Mouse (Mus musculus): Measurements from ENCODE around the gene Nanos1. TPM values are rescaled to one million over a fixed set of nuclear protein-coding genes. Genes with fewer than 3 reads are reported as not detected.

The Nanos1 gene
- polyA plus RNA-seq, 1 experiment from 2014 or later: 2.9 TPM

DNA sequence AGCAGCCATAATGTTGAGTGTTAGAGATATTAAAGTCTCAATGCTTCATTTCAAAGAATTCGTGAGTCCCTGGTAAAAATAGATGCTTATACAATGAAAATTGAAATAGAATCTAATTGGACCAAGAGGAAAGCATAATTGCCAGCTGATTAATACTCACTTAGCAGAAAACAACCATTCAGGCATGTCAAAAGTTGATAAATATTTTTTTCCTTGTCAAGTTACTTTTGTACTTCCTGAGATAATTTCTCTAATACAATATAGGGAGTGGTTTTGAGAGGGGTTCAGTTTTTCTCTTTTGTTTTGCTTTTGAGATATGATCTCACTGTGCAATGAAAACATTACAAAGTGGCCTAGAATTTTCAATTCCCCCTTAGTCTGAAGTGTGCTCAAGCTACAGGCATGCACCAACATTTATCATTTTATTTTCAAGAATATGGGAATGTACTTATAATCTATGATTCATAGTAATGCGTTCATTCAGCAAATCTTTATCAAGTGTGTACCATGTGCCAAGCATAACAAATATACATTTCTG is 37.5 kb downstream of the Nanos1 start:
- H3K36me3 ChIP-seq: no peaks in the 10 kb centered on the region
- no peak for DNase-seq (ENCODE audit: low spot score)
- H3K27me3 ChIP-seq (ENCODE audit: insufficient read depth, poor library complexity, severe bottlenecking): no peaks in the 10 kb centered on the region
- 89% methylated on average over 2 of the region's 2 CpGs for WGBS
- no peak overlapping the region for H3K4me3 ChIP-seq
- no peaks in the 10 kb centered on the region for H3K9me3 ChIP-seq
- no peak overlapping the region for H3K27ac ChIP-seq
- H3K4me1 ChIP-seq (replicated peaks): peaks cover 9% of the 10 kb centered on the region

DNA sequence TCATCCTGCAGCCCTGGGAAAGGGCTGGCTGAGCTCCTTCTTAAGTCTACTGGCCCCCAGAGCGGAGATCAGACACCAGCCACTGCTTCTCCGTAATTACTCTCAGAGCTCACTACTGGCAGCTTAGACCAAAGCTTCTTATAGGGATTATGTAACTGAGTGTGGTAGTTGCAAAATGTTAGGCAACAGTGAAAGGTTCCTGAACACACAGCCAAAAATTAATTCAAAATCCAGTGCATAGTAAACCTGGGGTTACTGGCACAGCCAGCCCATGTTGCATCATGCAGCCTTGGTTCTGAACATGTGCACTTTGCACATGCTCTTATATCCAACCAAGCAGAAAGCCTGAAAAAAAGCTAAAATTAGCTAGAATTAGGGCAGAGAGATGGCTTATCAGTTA is 39.5 kb downstream of the Nanos1 start:
- Histone ChIP-seq H3K9me3 (no peaks in the 10 kb centered on the region), H3K4me3 (no peak overlapping the region), H3K27ac (no peak overlapping the region), H3K4me1 (replicated peaks) (no peaks in the 10 kb centered on the region; the same call in 1 of the 2 replicates), H3K36me3 (no peaks in the 10 kb centered on the region), H3K27me3 (ENCODE audit: insufficient read depth, poor library complexity, severe bottlenecking) (no peaks in the 10 kb centered on the region)
- no peak for DNase-seq (ENCODE audit: low spot score)
- WGBS: 92% methylated on average over 2 of the region's 2 CpGs

DNA sequence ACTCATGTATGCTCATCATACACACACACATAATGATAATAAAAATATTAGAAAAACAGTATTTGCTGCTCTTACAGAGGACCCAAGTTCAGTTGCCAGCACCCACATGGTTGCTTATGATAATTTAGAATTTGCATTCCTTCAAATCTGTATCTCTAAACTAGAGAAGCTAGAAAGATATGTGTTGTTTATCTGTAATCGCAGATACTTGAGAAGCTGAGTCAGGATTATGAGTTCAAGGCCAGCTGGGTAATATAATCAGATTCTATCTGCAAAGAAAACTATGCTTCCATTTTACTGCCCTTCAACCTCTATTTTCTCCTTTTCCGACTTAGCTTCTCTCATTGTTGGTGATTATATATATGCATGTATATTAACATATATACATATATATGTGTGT is 41.6 kb downstream of the Nanos1 start:
- H3K9me3 ChIP-seq: no peaks in the 10 kb centered on the region
- WGBS: 85% methylated on average over 2 of the region's 2 CpGs
- H3K4me3 ChIP-seq: no peak overlapping the region
- no peaks in the 10 kb centered on the region for H3K4me1 ChIP-seq (replicated peaks)
- H3K36me3 ChIP-seq: no peaks in the 10 kb centered on the region
- H3K27ac ChIP-seq: no peak overlapping the region
- H3K27me3 ChIP-seq (ENCODE audit: insufficient read depth, poor library complexity, severe bottlenecking): no peaks in the 10 kb centered on the region
- no peak for DNase-seq (ENCODE audit: low spot score)

DNA sequence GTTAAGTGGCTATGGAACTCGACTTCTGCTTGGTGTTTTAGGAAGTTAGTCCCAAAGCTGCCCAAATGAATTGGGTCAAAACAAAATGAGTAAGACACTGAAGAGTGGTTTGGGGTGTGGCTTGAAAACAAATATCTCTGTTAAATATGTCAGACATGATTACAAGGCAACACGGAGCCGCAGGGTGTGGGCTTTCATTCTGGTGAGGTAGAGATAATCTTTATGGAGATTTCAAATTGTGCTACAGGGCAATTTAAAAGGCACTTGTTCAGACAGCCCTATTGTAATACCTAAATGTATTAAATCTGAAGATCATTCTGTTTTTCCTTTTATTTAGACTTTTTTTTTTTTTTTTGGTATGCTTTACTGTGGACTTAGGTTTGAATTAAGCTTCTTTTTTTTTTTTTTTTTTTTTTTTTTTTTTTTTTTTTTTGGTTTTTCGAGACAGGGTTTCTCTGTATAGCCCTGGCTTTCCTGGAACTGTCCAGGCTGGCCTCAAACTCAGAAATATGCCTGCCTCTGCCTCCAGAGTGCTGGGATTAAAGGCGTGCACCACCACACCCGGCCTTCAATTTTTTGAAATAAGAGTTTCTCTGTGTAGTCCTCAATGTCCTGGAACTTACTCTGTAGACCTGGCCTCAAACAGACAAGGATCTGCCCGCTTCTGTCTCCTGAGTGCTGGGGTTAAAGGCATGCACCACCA is 44.2 kb downstream of the Nanos1 start:
- no peaks in the 10 kb centered on the region for H3K4me1 ChIP-seq (replicated peaks)
- no peak for DNase-seq (ENCODE audit: low spot score)
- H3K4me3 ChIP-seq: no peak overlapping the region
- WGBS: 82% methylated on average over 7 of the region's 7 CpGs
- H3K27ac ChIP-seq: no peak overlapping the region
- H3K9me3 ChIP-seq: no peaks in the 10 kb centered on the region
- H3K27me3 ChIP-seq (ENCODE audit: insufficient read depth, poor library complexity, severe bottlenecking): no peaks in the 10 kb centered on the region
- no peaks in the 10 kb centered on the region for H3K36me3 ChIP-seq

DNA sequence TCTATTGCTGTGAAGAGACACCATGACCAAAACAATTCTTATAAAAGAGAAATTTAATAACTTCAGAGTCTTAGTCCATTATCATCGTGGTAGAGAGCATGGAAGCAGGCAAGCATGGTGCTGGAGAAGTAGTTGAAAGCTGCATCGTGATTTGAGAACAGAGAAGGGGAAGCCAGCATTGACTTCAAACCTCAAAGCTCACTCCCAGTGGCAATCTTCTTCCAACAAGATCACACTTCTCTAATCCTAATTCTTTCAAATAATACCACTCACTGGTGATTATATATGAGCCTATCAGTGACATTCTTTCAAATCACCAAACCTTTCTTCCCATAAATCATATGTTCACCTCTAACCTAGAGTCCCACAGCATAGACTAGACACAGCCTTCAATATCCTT is 49.1 kb downstream of the Nanos1 start:
- DNase-seq (ENCODE audit: low spot score): no peak
- Histone ChIP-seq H3K36me3 (no peaks in the 10 kb centered on the region), H3K4me1 (replicated peaks) (no peaks in the 10 kb centered on the region), H3K27me3 (ENCODE audit: insufficient read depth, poor library complexity, severe bottlenecking) (no peaks in the 10 kb centered on the region), H3K9me3 (no peaks in the 10 kb centered on the region), H3K4me3 (no peak overlapping the region), H3K27ac (no peak overlapping the region)
- 72% methylated on average over 2 of the region's 2 CpGs for WGBS

Other genes with a start within 250 kb of the Nanos1 start
- 23.1 and 25.1 TPM in 2 replicates for gene Cacul1, start 175.0 kb upstream of the Nanos1 start, polyA plus RNA-seq (2016; fragmentation: Nextera tagmentation; extraction: Ambion mirVana)
- 84.5 and 146 TPM in 2 replicates for gene Eif3a, start 34.7 kb downstream of the Nanos1 start, polyA plus RNA-seq (2016; fragmentation: Nextera tagmentation; extraction: Ambion mirVana)
- gene Fam45a, start 55.6 kb downstream of the Nanos1 start, polyA plus RNA-seq (2016; fragmentation: Nextera tagmentation; extraction: Ambion mirVana): 27.9 and 30.8 TPM in 2 replicates
- gene Sfxn4, start 105.5 kb downstream of the Nanos1 start, polyA plus RNA-seq (2016; fragmentation: Nextera tagmentation; extraction: Ambion mirVana): 13.8 and 16.0 TPM in 2 replicates
- 108 and 111 TPM in 2 replicates for gene Prdx3, start 118.6 kb downstream of the Nanos1 start, polyA plus RNA-seq (2016; fragmentation: Nextera tagmentation; extraction: Ambion mirVana)
- gene Grk5, start 133.8 kb downstream of the Nanos1 start, polyA plus RNA-seq (2016; fragmentation: Nextera tagmentation; extraction: Ambion mirVana): 2.3 and 2.8 TPM in 2 replicates